Mouse (Mus musculus) erythroblast, adult 5-6 weeks (primary cell): ENCODE data around the gene Mlxipl. TPM values are rescaled to one million over a fixed set of nuclear protein-coding genes. Genes with fewer than 3 reads are reported as not detected.
A peak's percentile ranks its signal among the peaks of the same experiment; 100 is the strongest.

Experiments used
- ATAC-seq: replicated peaks from 2 replicates; pipeline ENCODE4 v1.8.0; 2016; ENCODE audit warnings: moderate number of reproducible peaks, mild to moderate bottlenecking, moderate TSS enrichment, inconsistent platforms; ENCODE audit not compliant: poor library complexity, low FRiP score, severe bottlenecking
- total RNA-seq, 2 experiments: library from RNA; stranded (forward) in 1 of 2; stranded (reverse) in 1 of 2; fragments of 150-400 nt in 1 of 2; fragments of 200-764, 138-1000 nt in 1 of 2; gene quantifications; 2 replicates each; pipeline versions ENCODE4 v1.2.3 to v1.2.4; 2015 to 2017; ENCODE audit warnings: low replicate concordance in 2 of 2

Gene Mlxipl
- total RNA-seq, 2 experiments from 2014 or later, result 0.51 TPM; not detected in 1

DNA sequence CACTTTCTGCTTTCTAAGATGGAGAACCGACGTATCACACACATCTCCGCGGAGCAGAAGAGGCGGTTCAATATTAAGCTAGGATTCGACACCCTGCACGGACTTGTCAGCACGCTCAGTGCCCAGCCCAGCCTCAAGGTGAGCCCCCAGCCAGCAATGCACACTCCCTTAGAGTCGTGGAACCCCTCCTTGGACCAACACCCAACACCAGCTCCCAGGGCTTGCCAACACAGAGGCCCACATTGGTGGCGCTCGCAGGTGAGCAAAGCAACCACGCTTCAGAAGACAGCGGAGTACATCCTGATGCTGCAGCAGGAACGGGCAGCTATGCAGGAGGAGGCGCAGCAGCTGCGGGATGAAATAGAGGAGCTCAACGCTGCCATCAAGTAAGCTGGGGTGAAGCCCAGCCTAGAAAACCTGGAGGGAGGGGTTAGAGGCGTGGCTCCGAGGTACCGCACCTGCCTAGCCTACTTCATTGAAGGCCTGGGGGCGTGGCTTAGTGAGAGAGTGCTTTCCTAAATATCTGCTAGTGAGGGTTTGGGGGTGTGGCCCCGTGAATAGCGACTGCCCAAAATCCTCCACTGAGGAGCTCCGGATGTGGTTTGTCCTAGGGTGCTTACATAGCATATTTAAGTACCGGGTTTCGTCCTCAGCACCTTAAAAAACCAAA, 44.2 kb downstream of the Mlxipl start:
- ATAC-seq, result peak; percentile 63

DNA sequence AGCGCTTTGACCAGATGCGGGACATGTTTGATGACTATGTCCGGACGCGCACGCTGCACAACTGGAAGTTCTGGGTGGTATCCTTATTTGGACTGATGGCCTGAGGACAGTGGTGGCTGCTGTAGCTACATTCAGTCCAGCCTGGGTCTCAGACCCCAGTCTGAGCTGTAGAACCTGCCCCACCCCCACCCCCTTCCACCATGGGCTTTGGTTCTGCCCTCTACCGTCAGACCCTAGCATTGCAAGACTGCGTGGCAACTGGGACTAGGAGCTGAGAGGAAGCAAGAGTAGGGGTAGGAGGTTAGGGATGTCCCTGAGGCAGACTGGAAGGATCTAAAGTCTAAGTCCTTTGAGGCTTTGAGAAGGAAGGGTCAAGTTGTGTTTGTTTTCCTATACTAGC, 44.8 kb downstream of the Mlxipl start:
- 0 out of 2 replicates have a peak, but pooled peaks have one; percentile 16 for ATAC-seq

DNA sequence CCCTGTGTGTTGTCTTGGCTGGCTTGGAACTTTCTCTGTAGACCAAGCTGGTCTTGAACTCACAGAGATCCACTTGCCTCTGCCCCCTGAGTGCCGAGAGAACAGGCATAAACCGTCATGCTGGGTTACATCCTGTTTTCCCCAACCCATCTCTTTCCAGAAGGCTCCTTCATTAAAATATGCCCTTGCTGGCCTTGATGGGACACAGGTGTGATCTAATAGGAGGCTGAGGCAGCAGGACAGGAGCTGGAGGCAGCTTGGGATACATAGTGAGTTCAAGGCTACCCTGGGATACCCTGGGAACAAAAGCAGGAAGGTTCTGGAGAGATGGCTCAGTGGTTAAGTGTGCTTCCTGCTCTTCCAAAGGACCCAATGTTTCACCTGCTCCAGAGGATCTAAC, 50.2 kb downstream of the Mlxipl start:
- no peak for ATAC-seq

DNA sequence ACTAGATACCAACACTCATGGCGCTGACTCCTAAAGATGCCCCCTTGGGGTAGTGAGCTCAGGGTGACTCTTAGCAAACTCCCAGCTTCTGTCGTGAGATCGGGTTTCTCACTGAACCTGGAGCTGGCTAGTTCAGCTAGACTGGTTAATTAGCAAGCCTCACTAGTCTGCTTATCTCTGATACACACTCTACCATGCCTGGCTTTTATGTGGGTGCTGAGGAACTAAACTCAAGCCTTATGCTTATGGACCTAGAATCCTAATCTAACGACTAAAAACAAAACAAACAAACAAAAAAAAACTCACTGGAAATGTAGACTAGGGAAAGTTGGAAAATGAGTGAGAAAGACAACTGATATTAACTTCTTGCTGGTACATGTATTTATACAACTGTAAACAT, 54.8 kb downstream of the Mlxipl start:
- no peak for ATAC-seq

DNA sequence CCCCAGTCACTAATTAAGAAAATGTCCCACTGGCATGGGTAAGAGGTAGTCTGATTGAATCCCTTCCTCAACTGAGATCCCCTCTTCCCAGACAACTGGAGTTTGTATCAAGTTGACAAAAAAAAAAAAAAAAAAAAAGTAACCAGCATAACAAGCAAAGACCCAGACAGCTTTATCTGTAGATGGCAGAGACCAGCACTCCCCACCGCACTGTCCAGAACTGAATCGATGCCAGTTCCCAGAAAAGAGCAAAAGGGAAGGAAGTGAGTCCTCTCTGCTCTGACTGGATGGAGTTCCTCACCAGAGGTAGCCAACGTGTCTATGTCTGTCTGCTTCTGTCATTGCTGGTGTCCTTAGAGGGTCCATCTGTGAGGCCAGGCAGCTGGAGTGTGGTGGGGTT, 55.8 kb downstream of the Mlxipl start:
- no peak for ATAC-seq

DNA sequence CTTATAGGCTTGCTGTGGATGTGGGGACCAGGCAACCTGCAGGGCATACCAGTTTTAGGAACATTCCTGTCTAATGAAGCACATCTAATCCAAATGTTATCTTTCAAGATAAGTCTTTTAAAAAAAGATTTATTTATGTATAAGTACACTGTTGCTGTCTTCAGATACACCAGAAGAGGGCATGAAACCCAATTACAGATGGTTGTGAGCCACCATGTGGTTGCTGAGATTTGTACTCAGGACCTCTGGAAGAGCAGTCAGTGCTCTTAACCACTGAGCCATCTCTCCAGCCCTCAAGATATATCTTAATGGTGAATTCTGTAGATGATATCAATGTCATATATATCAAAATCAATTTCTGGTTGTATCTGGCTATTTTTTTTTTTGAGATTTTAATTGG, 56.3 kb downstream of the Mlxipl start:
- no peak for ATAC-seq

DNA sequence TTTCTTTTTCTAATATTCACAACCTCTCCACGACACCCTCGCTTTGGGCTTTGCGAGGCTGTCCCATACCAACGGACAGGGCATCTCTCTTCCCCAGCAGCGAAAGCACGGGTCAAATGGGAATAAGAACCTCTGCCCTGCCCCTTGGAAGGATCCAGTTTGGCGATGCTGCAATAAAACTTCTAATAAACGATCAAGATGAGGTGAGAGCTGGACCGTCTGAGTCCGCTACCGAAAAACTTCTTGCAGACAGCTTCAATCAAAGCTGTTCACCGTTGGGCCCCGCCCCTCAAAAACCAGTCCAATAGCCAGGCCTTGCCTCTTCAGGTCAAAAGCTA, 59.0 kb downstream of the Mlxipl start:
- ATAC-seq, result no peak

DNA sequence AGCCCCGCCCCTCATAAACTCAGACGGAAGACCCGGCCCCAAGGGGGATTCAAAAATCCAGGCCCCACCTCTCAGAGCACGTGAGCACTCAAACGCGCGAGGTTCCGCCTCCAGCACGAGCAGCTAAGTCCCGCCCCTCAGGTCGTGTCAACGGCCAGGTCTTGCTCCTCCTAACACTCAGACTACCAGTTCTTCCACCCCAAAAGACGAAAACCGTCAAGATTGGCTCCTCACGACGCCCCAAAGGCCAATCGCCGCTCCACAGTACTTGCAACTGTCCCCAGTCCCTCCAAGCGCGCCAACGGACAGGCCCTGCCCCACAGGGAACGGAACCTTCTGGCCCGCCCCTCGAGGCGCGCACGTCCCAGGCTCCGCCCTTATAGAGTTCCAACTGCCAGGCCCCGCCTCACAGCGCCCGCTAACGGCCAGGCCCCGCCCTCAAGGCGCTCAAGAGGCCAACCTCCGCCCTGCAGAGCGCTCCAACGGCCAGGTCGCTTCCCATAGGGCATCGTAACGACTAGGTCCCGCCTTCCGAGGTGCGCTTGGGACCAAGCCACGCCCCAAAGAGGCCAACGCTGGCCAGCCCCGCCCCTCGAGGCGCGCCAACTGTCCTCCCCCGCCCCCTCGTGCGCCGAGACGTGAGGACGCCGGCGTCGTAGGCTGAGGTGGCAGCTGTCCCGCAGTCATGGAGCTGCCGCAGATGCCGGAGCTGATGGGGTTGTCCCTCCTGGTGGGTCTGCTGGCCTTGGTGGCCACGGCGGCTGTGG, 59.5 kb downstream of the Mlxipl start, which contains the start of gene Tbl2:
TSS of gene Tbl2 (plus strand) at position 605 of the 767 bp plus-strand sequence.
- ATAC-seq, result peak; percentile 91

DNA sequence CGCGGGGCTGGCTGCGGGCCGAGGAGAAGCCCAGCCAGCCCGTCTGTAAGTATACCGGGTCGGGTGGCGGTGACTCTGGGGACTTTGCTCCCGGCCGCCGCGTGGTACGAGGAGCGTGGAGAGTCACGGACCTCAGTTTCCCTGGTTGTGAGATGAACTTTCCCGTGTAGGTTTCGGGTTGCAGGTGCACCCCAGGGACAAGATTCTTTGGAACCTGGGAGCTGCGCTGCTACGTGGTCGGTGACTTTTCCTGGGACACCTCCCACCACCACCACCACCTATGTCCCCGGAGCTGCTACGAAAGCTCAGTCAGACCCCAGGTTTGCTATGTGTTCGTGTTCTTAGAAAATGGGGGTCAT, 60.1 kb downstream of the Mlxipl start:
- peak; percentile 5; the same call in 1 of the 2 replicates for ATAC-seq

DNA sequence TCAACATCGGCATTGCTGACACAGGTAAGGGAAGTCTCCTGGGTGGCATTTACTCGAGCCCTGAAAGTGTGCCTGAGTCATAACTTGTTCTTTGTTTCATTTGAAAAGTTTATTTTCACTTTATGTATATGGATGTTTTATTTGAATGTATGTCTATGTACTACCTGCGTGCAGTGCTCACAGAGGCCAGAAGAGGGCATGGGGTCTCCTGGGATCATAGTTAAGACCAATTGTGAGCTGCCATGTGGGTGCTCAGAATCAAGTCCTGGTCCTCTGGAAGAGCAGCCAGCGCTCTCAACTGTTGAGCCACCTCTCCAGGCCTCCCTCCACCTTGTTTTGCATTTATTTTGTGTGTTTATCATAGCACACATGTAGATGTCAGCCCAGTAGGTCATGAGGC, 66.8 kb downstream of the Mlxipl start:
- no peak for ATAC-seq

DNA sequence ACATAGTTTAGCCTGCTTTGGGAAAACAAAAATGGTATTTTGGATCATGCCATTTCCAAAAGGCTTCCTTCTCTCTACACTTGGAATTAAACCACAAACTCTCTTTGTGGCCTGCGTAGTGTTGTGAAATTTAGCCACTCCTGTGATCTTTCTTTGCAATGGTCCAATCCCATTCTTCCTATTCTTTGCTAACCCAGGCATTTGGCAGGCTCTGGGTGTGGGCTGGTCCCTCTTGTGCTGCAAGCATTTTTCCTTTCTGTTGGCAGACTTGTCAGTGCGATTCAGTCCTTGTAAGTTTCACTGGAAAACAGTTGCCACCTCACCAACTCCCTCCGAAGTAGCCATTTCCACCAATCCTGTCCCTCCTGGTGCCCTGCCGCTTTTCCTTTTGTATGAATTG, 71.5 kb downstream of the Mlxipl start:
- no peak for ATAC-seq

DNA sequence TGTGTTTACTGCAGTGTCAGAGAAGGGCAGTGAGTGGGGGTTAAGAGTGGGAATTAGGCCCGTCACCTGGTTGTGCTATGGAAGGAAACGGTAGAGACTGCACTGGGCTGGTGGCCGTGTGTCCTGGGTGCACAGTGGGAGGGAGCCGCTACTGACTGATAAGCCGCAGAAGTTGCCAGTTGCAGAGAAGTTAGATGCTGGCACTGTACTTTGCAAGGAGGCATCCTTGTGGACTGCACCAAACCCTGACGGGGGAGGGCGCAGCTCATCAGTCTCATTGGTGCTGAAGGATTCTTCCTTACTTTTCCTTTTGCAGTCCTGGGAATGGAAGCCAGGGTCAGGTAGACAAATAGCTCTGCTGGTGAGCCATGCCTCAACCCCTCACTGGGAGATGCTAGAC, 72.0 kb downstream of the Mlxipl start:
- no peak for ATAC-seq

DNA sequence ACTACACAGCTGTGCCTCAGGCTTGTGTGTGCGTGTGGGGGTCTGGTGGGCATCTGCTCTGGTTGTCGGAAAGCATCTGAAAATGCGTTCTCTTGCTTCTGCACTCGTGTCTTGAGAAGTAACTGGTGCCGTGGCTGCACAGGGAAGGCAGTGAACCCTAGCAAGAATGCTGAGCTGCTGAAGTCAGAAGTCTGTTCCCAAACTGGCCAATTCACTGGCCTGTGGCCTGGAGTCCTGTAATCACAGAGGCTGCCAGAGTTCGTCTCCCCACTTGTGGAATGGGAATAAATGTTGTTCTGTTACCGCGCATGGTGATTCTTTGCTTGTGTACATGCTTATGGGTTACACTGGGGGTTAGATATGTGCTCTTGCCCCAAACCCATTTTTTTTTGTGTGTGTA, 72.7 kb downstream of the Mlxipl start:
- no peak for ATAC-seq

DNA sequence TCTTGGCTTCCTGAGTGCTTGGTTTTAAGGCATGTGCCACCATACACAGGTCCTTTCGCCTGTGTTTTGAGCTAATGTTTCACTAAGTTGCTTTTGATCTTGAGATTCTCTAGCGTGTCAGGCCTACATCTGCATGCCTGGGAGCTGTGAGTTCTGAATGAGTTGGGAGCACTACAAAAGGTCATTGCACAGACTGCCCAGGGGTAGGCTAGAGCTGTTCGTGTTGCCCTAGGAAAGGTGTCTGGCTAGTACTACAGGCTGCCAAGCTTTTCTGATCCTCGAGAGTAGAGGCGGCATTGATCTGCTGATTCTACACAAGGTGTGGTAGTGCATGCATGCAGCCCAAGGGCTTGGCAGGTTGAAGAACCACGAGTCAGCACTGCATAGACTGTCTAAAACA, 73.1 kb downstream of the Mlxipl start:
- no peak for ATAC-seq

DNA sequence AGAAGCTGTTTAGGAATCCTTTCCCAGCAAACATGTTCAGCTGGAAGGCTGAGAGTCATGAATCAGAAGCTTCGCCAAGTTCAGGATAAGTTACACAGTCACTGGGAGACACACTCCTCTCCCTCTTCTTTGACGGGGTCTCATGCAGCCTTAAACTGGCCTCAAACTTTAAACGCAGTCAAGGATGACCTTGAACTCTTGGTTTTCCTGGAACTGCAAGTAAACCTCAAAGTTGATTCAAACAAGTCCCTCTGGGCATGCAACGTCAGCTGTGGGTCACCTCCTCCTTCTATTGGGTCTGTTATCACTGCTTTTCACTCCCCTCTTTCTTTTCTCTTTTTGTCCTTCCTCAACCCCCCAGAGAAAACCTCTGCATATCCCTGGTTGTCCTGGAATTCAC, 77.2 kb downstream of the Mlxipl start:
- no peak for ATAC-seq

DNA sequence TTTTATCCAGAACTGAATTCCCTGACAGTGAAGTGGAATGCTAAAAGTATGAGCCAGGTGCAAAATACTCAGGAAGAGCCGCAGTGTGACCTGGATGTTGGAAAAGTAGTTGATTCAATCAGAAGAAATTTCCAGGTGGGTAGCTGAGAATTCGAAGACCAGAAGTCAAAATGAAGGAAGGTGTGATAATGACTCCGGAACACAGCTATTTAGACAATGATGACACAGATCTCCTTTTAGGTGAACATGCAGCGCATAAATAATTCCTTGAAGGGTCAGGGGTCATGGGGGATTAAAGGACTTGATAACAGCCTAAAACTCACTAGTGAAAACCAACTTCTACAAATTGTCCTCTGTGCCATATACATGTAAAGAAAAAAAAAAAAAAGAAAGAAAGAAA, 77.8 kb downstream of the Mlxipl start:
- ATAC-seq, result no peak

DNA sequence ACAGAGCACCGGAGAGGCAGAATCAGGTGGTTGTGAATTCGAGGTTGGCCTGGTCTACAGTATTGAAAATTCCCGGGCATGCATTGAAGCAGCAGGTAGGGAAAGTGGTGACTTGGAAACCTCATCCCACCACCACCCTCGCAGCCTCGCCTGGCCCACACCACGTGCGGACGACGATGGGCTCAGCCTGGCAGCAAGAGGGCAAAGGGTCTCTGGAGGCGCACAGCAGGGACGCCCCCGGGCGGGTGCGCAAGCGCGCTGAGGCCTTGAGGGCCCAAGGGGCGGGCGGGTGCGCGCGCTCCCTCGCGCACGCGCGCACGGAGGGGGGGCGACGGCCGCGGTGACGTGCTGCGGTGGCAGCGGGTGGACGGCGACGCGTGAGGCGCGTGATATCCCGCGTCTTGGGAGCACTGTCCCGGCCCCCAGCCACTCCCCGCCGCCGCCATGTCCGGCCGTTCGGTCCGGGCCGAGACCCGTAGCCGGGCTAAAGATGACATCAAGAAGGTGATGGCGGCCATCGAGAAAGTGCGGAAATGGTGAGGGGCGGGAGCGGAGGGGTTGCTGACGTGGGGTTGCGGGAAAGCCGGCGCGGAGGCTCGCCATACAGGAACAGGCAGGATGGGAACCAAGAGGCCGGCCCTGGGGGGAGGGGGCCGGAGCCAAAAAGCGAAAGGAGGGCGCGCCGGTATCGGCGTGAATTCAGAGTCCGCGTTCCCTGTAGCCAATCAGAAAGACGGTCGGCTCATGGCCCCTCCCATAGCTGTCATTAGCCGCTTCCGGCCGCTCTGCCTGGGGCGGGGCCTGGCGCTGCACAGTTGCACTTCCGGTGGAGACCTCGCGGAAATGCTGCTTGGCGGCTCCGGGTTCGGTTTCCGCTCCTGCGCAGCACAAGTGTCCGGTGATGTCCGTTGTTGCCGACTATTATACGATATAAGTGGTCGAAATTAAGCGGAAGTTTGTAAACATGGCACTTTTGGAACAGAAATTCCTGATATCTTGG, 78.7 kb downstream of the Mlxipl start, which contains the start of gene Bcl7b:
TSS of gene Bcl7b (plus strand) at position 221 of the 1,000 bp plus-strand sequence.
- ATAC-seq, result peak; percentile 98

DNA sequence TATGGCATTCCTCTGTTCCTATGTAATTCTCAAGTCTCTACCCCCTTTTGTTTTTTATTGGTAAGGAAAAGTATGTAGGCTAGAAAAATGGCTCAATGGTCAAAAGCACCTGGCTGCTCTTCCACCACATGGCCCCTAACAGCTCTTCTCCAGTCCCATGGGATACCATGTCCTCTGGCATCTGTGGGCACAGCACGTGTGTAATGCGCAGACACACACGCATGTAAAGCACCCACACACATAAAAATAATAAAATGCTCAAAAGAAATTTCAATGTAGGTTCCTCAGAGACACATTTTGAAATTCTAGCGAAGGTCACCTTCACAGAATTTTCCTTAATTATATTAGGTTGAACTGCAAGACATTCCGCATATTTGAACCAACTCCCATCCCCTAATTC, 79.8 kb downstream of the Mlxipl start:
- ATAC-seq, result no peak

DNA sequence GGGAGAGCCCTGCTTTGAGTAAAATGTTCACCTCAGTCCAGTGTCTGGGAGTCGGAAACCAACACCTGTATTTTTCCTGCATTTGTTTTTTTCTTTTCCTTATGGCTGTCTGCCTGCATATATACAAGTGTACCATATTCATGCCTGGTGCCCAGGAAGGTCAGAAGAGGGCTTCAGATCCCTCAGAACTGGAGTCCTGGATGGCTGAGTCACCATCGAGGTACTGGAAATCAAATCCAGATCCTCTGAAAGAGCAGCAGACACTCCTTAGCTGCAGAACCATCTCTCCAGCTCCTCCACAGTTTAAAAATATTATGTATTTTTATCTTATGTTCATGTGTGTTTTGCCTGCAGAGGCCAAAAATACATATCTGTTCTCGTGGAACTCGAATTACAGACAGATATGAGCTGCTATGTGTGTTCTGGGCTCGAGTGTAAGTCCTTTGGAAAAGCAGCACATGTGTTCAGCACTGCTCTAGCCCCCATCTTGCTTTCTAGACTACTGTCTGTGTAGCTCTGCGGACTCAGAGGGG, 82.1 kb downstream of the Mlxipl start:
- no peak for ATAC-seq

DNA sequence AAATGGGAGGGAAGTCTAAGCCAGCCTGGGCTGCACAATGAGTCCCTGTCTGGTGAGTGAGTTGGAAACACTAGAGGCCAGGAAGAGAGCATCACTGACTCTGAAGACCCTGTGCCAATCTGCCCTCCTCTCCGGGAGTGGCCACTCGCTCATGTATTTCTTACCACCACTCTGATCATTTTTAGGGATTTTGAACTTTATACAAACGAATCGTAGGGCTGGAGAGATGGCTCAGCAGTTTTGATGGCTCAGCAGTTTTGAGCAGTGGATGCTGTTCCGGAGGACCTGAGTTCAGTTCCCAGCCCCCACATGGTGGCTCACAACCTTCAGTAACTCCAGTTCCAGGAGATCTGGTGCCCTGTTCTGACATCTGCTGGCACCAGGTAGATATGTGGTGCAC, 83.3 kb downstream of the Mlxipl start:
- no peak for ATAC-seq
